Mouse (Mus musculus) layer of hippocampus, adult 9-10 months (tissue): ENCODE measurements at regions not wholly inside any gene's neighbourhood (a gene's known extent, or its start where the extent isn't known, plus 50 kb on each side); places are given as distances from the start of the nearest gene placed in this dataset.
"Not testable (repeated sequence)": the region's sequence is repeated elsewhere in the genome, so short reads cannot be mapped to it uniquely, and the experiment has no call there.

Source experiments
- DNase-seq: peaks from one replicate; pipeline ENCODE4 v3.0.0; 2022; ENCODE audit warnings: low spot score

GRCm38 (mm10) chr4:153160115-153160514 lies 322.5 kb downstream of the Ajap1 start:
- DNase-seq, result no peak

GRCm38 (mm10) chr4:153157572-153157971 lies 325.0 kb downstream of the Ajap1 start:
- DNase-seq, result no peak

GRCm38 (mm10) chr4:153152923-153153322 lies 329.7 kb downstream of the Ajap1 start:
- not testable (repeated sequence) for DNase-seq

- no peak for DNase-seq
Measured at GRCm38 (mm10) chr4:153133147-153133546, 349.5 kb downstream of the Ajap1 start.

GRCm38 (mm10) chr4:153129345-153129744 lies 353.3 kb downstream of the Ajap1 start:
- peak; percentile 5 for DNase-seq

- DNase-seq, result no peak
Measured at GRCm38 (mm10) chr4:153128162-153128561, 354.4 kb downstream of the Ajap1 start.

- DNase-seq, result no peak
Measured at GRCm38 (mm10) chr4:153120480-153120879, 362.1 kb downstream of the Ajap1 start.

- no peak for DNase-seq
Measured at GRCm38 (mm10) chr4:153119647-153120102, 362.9 kb downstream of the Ajap1 start.

- DNase-seq, result no peak
Measured at GRCm38 (mm10) chr4:153118824-153119646, 363.6 kb downstream of the Ajap1 start.

GRCm38 (mm10) chr4:153114998-153115397 lies 367.6 kb downstream of the Ajap1 start:
- no peak for DNase-seq

GRCm38 (mm10) chr4:153113577-153113976 lies 369.0 kb downstream of the Ajap1 start:
- no peak for DNase-seq

GRCm38 (mm10) chr4:153110291-153110746 lies 372.3 kb downstream of the Ajap1 start:
- peak; percentile 21 for DNase-seq

GRCm38 (mm10) chr4:153098591-153098990 lies 384.0 kb downstream of the Ajap1 start:
- no peak for DNase-seq

- no peak for DNase-seq
Measured at GRCm38 (mm10) chr4:153097601-153098000, 385.0 kb downstream of the Ajap1 start.

GRCm38 (mm10) chr4:153093129-153093528 lies 389.5 kb downstream of the Ajap1 start:
- no peak for DNase-seq

GRCm38 (mm10) chr4:153082166-153082565 lies 400.4 kb downstream of the Ajap1 start:
- no peak for DNase-seq

- no peak for DNase-seq
Measured at GRCm38 (mm10) chr4:153074590-153074989, 408.0 kb downstream of the Ajap1 start.

GRCm38 (mm10) chr4:153070190-153070745 lies 412.3 kb downstream of the Ajap1 start:
- no peak for DNase-seq

- DNase-seq, result no peak
Measured at GRCm38 (mm10) chr4:153068484-153069033, 414.1 kb downstream of the Ajap1 start.

GRCm38 (mm10) chr4:153064021-153064605 lies 418.5 kb downstream of the Ajap1 start:
- no peak for DNase-seq

- no peak for DNase-seq
Measured at GRCm38 (mm10) chr4:153063402-153063801, 419.2 kb downstream of the Ajap1 start.

GRCm38 (mm10) chr4:153058152-153058551 lies 424.5 kb downstream of the Ajap1 start:
- no peak for DNase-seq

GRCm38 (mm10) chr4:153023711-153024110 lies 458.9 kb downstream of the Ajap1 start:
- DNase-seq, result no peak
